Mouse (Mus musculus) heart, embryonic 12.5 days (tissue): ENCODE measurements around the gene Fcamr. TPM values are rescaled to one million over a fixed set of nuclear protein-coding genes. Genes with fewer than 3 reads are reported as not detected.

Source experiments
- ATAC-seq: fragments of 200-750 bp; cut with Nextera tagmentation; 2 replicates; pipeline ENCODE4 v1.8.0; 2017; ENCODE audit warnings: moderate TSS enrichment, moderate library complexity; ENCODE audit not compliant: insufficient number of reproducible peaks, low FRiP score
- H3K27ac ChIP-seq: fragments of 300-500 bp; sonication (generic); 2 replicates; pipeline ENCODE4 v1.5.1; 2016; ENCODE audit warnings: mild to moderate bottlenecking, moderate library complexity; ENCODE audit not compliant: poor library complexity, severe bottlenecking
- H3K27me3 ChIP-seq: fragments of 300-500 bp; sonication (generic); replicated peaks from 2 replicates; pipeline ENCODE4 v1.6.1; 2016; ENCODE audit warnings: mild to moderate bottlenecking, moderate library complexity
- H3K36me3 ChIP-seq: fragments of 300-500 bp; sonication (generic); 2 replicates; pipeline ENCODE4 v1.6.1; 2016; ENCODE audit warnings: mild to moderate bottlenecking, moderate library complexity
- H3K4me1 ChIP-seq: fragments of 300-500 bp; sonication (generic); replicated peaks from 2 replicates; pipeline ENCODE4 v1.6.1; 2016; ENCODE audit warnings: mild to moderate bottlenecking
- H3K4me2 ChIP-seq: fragments of 300-500 bp; sonication (generic); 2 replicates; pipeline ENCODE4 v1.6.1; 2016; ENCODE audit warnings: mild to moderate bottlenecking, moderate library complexity
- H3K4me3 ChIP-seq: fragments of 300-500 bp; sonication (generic); 2 replicates; pipeline ENCODE4 v1.5.1; 2016; ENCODE audit warnings: mild to moderate bottlenecking
- H3K9ac ChIP-seq: fragments of 300-500 bp; sonication (generic); 2 replicates; pipeline ENCODE4 v1.6.1; 2016; ENCODE audit warnings: mild to moderate bottlenecking, moderate library complexity
- H3K9me3 ChIP-seq: fragments of 300-500 bp; sonication (generic); replicated peaks from 2 replicates; pipeline ENCODE4 v1.6.1; 2016; ENCODE audit warnings: mild to moderate bottlenecking, moderate library complexity
- WGBS: fragments of 180-500 bp; shearing (Covaris S2); methylation state at CpG from one replicate; pipeline ENCODE4 v1.1.7; 2016; 5-methylcytosine and 5-hydroxymethylcytosine counted together
- polyA plus RNA-seq: library from polyadenylated mRNA; unstranded; fragments of >200 nt; fragmentation: Nextera tagmentation; extraction: Ambion mirVana; gene quantifications from 2 replicates; pipeline ENCODE4 v1.2.1, GENCODE M21; 2016

Gene Fcamr
- polyA plus RNA-seq, 1 experiment from 2014 or later: 0.15 TPM

DNA sequence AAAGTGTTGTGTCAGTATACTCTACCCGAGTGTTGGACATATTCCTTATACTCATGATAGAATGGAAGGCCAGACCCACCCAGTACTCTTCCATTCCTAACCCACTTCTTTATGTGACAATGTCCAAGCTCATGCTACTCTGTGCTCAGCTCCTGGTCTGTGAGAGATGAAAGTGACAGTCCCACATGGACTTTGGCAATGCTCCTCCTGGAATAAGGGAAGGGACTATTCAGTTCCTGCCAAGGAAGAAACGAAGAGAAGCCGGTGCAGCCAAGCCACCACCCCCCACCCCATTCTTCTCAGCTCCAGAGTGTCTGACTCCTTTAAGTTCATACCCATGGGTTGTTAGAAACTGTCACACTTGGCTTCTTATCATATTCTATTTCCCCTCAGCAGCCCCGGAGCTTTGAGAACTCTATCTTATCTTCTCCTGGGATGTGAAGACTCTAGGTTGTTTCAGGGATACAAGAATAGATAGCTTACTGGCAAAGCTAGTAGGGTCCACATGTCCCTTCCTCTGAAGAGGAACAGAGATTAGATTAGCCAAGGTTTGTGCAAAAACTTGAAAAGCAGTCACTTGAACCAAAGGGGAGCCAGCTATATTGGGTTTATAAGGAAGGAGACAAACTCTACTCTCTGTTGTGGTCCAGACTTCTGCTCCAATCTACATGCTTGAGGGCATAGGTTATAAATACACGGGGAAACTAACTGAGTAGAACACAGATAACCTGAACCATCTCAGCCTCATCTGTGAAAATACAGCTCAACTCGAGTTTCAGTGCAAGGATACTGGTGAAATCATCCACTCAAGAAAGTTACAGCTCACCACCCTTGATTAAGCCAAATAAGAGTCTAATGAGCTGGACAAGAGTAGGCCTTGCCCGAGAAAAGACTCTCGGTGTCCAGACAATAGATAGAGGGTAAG is 29.5 kb downstream of the Fcamr start:
- Histone ChIP-seq H3K9ac (no peak overlapping the region), H3K4me3 (no peak overlapping the region), H3K27me3 (peaks cover 6% of the 10 kb centered on the region), H3K4me1 (peaks cover 24% of the 10 kb centered on the region), H3K9me3 (no peaks in the 10 kb centered on the region), H3K4me2 (no peak overlapping the region), H3K36me3 (no peaks in the 10 kb centered on the region), H3K27ac (no peak overlapping the region)
- WGBS: 26% methylated on average over 8 of the region's 8 CpGs
- peak; percentile 48 for ATAC-seq

DNA sequence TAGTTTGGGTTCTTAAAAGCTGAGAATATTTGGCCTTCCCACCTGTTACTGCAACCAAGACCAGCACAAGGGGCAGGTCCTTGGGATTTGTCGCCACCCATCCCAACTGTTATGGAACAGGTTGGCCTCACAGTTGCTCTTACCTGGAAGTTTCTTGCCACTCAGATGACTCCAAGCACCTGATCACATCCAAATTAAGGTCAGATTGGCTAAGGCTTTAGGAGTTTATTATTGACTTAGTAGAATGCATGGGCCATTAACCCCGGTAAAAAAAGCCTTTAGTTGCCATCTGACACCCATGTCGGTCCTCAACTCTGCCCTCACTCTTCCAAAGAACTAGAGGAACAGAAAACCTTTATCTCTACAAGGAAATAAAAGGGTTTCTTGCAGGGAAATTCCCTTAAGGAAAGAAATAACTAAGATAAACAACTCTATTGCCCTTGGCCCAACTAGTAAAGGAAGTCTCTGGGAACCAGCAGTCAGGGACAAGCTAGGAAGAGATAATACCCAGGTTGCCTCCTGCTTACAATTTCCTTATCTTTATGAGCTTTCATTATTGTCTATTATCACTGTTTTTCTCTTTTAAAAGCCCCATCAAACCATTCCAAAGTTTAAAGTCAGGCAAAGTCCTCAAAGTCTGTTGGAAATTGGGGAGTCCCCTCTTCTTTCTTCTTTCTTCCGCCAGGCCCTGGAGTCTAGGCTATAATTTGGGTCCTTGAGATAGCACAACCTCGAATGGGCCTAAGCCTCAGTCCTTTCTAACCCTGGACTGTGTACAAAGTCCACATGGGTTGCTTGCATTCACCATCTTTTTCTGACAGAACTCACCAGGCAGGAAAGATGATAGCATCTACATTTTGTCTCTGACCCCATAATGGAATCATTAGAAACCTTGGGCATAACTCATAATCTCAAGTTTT is 31.8 kb downstream of the Fcamr start:
- H3K27me3 ChIP-seq: 0 out of 2 replicates have a peak, but pooled peaks cover 1% of the 10 kb centered on the region
- H3K4me2 ChIP-seq: no peak overlapping the region
- WGBS: 64% methylated on average over 5 of the region's 5 CpGs
- H3K9ac ChIP-seq: no peak overlapping the region
- no peak overlapping the region for H3K4me3 ChIP-seq
- no peak for ATAC-seq
- no peaks in the 10 kb centered on the region for H3K36me3 ChIP-seq
- H3K4me1 ChIP-seq: peaks cover 24% of the 10 kb centered on the region
- H3K9me3 ChIP-seq: no peaks in the 10 kb centered on the region
- no peak overlapping the region for H3K27ac ChIP-seq

DNA sequence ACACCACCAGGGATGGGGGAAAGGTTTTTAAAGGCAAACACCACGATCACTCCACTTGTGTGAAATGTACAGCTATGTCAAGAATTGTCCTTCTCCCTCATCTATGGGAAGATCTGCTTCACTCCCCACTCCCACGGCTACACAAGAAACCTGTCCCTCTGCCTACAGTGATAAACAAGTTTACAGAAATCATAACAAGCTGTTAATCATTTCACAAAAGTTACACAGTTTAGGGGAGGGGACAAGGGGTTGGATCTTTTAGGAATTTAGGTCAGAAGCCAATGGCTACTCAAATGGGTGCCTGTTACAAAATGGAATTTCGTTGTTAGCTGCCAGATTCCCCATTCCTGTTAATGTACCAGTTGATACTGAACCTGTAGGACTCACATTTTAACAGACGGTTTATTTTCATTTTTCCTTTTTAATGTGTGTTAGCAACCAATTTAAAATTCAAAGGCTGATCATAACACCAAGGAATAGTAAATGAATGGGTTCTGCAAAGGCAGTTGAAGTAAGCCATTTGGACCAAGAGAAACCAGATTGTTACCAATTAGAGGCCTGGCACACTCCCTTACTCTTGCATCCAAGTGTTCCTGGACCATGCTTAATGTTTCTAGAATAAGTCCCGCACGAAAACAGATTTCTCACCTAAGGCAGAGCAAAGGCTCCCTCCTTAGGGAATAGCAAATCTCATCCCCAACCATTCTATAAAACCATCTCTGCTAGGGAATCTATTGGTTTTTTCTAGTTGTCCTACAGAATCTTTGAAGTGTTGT is 34.6 kb downstream of the Fcamr start:
- 87% methylated on average over 6 of the region's 6 CpGs for whole genome bisulfite sequencing

DNA sequence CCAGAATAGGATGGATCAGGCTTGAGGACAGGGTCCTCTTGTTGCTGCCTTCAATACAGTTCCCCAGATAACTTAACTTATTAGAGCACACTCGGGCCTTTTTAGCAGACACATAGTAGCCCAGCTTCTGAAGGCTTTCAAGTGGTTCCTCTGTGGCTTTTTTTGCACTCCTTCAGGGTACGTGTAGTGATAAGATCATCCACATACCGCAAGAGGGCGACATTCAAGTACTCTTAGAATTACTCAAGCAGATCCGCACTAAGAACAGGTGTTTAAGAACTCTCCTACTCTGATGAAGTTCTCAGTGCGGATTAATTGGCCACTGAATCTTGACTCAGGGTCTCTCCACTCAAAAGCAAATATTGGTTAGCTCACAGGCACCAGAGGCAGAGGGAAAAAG is 37.6 kb downstream of the Fcamr start:
- no peak overlapping the region for H3K4me3 ChIP-seq
- H3K27ac ChIP-seq: no peak overlapping the region
- ATAC-seq: no peak
- no peaks in the 10 kb centered on the region for H3K4me1 ChIP-seq
- H3K36me3 ChIP-seq: no peaks in the 10 kb centered on the region
- H3K4me2 ChIP-seq: no peak overlapping the region
- no peaks in the 10 kb centered on the region for H3K27me3 ChIP-seq
- WGBS: 53% methylated on average over 6 of the region's 6 CpGs
- no peaks in the 10 kb centered on the region for H3K9me3 ChIP-seq
- H3K9ac ChIP-seq: no peak overlapping the region

More for the DNA sequence above, 34.6 kb downstream of the Fcamr start:
- Histone ChIP-seq H3K4me2 (no peak overlapping the region), H3K36me3 (no peaks in the 10 kb centered on the region), H3K9ac (no peak overlapping the region), H3K27me3 (no peaks in the 10 kb centered on the region), H3K27ac (no peak overlapping the region), H3K4me1 (peaks cover 9% of the 10 kb centered on the region; the same call in 1 of the 2 replicates), H3K9me3 (no peaks in the 10 kb centered on the region), H3K4me3 (no peak overlapping the region)
- ATAC-seq: no peak

DNA sequence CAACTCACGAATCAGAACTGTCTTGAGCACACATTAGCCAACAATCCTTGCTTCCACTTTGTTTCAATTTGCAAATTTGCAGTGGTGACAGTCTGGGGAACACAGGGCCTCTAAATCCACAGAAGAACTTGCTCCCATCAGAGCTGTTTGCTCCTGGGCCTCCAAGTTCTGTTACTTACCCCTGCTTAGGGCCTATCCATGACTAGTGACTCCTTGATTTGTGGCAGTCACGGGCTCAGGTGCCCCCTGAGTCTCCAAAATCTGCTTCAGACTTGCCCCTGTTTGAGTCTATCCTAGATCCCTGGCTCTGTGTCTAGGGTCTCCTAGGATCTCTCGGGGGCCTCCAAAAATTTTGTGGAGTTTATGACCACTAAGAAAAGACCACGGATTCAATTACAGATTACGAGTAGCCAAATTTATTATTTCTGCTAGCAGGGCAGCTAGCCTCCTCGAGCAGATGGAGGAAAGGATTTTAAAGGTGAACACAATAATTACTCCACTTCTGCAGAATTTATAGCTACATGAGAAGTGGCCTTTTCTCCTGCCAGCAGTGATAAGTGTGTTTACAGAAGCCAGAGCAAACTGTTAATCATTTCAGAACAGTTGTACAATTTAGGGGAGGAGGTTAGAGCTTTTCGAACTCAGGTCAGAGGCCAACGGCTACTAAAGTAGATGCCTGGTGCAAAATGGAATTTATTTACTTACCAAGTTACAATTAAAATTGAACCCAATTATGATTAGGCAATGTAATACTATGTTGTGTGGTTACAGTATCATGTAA is 40.1 kb downstream of the Fcamr start:
- no peak overlapping the region for H3K27ac ChIP-seq
- 69% methylated on average over 8 of the region's 8 CpGs for WGBS
- no peaks in the 10 kb centered on the region for H3K4me1 ChIP-seq
- no peak overlapping the region for H3K9ac ChIP-seq
- H3K36me3 ChIP-seq: no peaks in the 10 kb centered on the region
- no peaks in the 10 kb centered on the region for H3K27me3 ChIP-seq
- no peak overlapping the region for H3K4me3 ChIP-seq
- no peaks in the 10 kb centered on the region for H3K9me3 ChIP-seq
- ATAC-seq: no peak
- no peak overlapping the region for H3K4me2 ChIP-seq

DNA sequence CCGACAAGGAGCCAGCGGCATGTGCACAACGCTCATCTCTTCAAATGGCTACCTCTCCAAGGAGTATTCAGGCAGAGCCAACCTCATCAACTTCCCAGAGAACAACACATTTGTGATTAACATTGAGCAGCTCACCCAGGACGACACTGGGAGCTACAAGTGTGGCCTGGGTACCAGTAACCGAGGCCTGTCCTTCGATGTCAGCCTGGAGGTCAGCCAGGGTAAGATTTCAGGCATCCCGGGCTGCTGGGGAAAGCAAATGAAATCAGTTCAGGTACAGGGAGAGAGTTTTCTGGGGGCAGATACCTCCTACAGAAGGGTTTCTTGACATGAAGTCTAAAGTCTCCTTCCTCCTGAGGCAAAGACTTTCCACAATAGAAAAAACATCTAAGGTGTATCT is 40.9 kb downstream of the Fcamr start:
- Histone ChIP-seq H3K9me3 (no peaks in the 10 kb centered on the region), H3K4me2 (no peak overlapping the region), H3K36me3 (no peaks in the 10 kb centered on the region), H3K4me3 (no peak overlapping the region), H3K4me1 (no peaks in the 10 kb centered on the region), H3K9ac (no peak overlapping the region), H3K27ac (no peak overlapping the region), H3K27me3 (no peaks in the 10 kb centered on the region)
- ATAC-seq: no peak
- 83% methylated on average over 7 of the region's 7 CpGs for WGBS

DNA sequence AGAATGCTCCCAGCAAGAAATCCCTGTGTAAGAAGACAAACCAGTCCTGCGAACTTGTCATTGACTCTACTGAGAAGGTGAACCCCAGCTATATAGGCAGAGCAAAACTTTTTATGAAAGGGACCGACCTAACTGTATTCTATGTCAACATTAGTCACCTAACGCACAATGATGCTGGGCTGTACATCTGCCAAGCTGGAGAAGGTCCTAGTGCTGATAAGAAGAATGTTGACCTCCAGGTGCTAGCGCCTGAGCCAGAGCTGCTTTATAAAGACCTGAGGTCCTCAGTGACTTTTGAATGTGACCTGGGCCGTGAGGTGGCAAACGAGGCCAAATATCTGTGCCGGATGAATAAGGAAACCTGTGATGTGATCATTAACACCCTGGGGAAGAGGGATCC is 43.8 kb downstream of the Fcamr start:
- Histone ChIP-seq H3K4me3 (no peak overlapping the region), H3K27me3 (peaks cover 10% of the 10 kb centered on the region; the same call in 1 of the 2 replicates), H3K4me2 (no peak overlapping the region), H3K4me1 (no peaks in the 10 kb centered on the region), H3K9me3 (no peaks in the 10 kb centered on the region), H3K9ac (no peak overlapping the region), H3K27ac (no peak overlapping the region), H3K36me3 (no peaks in the 10 kb centered on the region)
- WGBS: 87% methylated on average over 7 of the region's 7 CpGs
- no peak for ATAC-seq

DNA sequence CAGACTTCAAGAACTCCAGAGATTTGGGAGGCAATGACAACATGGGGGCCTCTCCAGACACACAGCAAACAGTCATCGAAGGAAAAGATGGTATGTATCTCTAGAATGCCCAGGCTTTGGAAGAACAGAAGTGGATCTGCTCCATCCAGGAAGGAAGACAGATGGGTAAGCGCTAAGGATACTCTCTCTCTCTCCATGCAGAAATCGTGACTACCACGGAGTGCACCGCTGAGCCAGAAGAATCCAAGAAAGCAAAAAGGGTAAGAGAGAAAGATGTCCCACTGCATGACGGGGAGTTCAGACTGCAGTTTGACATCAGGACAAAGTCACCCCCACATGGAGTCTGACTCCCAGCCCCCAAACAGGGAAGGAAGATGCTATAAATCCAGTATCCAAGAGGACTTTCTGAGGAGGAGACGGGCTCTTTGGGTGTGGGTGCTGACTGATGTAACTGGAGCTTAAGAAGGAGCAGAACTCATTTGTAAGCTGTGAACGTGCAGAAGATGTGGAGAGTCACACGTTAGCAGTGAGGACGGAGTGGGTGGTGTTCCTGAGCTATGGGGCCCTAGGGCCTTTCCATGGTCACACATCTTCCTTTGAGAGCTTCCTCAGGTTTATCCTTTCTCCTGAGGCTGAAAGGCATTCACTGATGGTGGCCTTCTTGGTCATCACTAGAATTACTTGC is 49.0 kb downstream of the Fcamr start:
- 88% methylated on average over 10 of the region's 10 CpGs for WGBS
- Histone ChIP-seq H3K4me3 (no peak overlapping the region), H3K27me3 (peaks cover 10% of the 10 kb centered on the region; the same call in 1 of the 2 replicates), H3K36me3 (no peaks in the 10 kb centered on the region), H3K4me1 (0 out of 2 replicates have a peak, but pooled peaks cover 6% of the 10 kb centered on the region), H3K27ac (no peak overlapping the region), H3K4me2 (no peak overlapping the region), H3K9ac (no peak overlapping the region), H3K9me3 (no peaks in the 10 kb centered on the region)
- ATAC-seq: no peak

DNA sequence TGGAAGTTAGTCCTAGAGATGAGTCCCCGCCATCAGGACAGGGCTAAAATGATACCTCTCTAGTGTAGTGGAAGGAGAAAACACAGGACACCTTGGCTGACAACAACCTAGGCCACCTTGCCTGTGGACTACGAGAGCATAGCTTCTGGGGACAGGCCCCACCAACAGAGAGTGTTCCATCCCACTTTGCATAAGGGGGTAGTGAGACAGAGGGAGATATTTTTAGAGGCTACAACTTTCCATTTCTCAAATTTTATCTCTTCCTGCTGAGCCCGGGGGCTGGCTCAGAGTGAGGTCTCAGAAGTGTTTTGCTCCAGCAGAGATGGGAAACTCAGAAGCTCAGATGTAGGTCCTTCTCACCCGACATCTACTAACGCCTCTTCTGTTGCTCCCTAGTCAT is 49.7 kb downstream of the Fcamr start:
- 51% methylated on average over 5 of the region's 5 CpGs for WGBS
- ATAC-seq: no peak

DNA sequence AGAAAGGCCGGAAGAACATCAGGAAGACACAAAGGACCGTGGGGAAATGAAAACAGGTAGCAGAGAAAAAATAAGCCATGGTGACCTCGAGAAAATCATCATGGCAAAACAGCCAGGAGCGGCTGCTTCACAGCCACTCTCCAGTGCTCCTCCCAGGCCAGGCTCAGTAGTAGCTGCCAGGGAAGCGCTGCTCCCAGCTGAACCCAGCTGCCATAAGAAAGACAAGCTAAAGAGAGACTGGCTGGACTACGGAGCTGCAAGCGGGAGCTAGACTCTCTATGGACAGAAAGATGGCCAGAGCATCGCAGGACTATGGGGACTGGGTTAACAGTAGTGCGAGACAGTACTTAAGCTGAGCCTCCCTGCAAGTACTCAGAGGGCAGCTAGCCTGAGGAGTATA is 54.1 kb downstream of the Fcamr start:
- 82% methylated on average over 9 of the region's 9 CpGs for WGBS
- no peak overlapping the region for H3K4me3 ChIP-seq
- no peak for ATAC-seq

More for the DNA sequence above, 49.7 kb downstream of the Fcamr start:
- Histone ChIP-seq H3K27ac (no peak overlapping the region), H3K4me1 (0 out of 2 replicates have a peak, but pooled peaks cover 6% of the 10 kb centered on the region), H3K9ac (no peak overlapping the region), H3K27me3 (peaks cover 10% of the 10 kb centered on the region; the same call in 1 of the 2 replicates), H3K9me3 (no peaks in the 10 kb centered on the region), H3K36me3 (no peaks in the 10 kb centered on the region), H3K4me3 (no peak overlapping the region), H3K4me2 (no peak overlapping the region)

More for the DNA sequence above, 54.1 kb downstream of the Fcamr start:
- Histone ChIP-seq H3K4me1 (0 out of 2 replicates have a peak, but pooled peaks cover 6% of the 10 kb centered on the region), H3K36me3 (no peaks in the 10 kb centered on the region), H3K9ac (no peak overlapping the region), H3K4me2 (no peak overlapping the region), H3K27ac (no peak overlapping the region), H3K27me3 (no peaks in the 10 kb centered on the region), H3K9me3 (no peaks in the 10 kb centered on the region)
